Mouse (Mus musculus) gastrocnemius, adult 18-20 months (tissue): Measurements from ENCODE around the gene Mitd1. TPM values are rescaled to one million over a fixed set of nuclear protein-coding genes. Genes with fewer than 3 reads are reported as not detected.

Source experiments
- DNase-seq: peaks from one replicate; pipeline ENCODE4 v3.0.0; 2021; ENCODE audit warnings: low spot score
- long read RNA-seq, 2 experiments: library from polyadenylated mRNA; stranded (forward); transcript quantifications; one replicate each; pipeline ENCODE4 v2.0.0; 2021
- total RNA-seq, 2 experiments: library from RNA; stranded (reverse); gene quantifications; 2 replicates each; pipeline ENCODE4 v1.2.3; 2021

The Mitd1 gene
- 1 to 10 TPM in 1 of 2 experiments, under 1 TPM in 1; 0.71 to 1.4 TPM for total RNA-seq
- long read RNA-seq, experiment 1, partial matches to known transcripts: 0 of 1 reads
- long read RNA-seq, experiment 1, other reads (novel, unspliced or antisense): 1 of 1 reads
- long read RNA-seq, experiment 2, partial matches to known transcripts: 0 of 1 reads
- long read RNA-seq, experiment 2, other reads (novel, unspliced or antisense): 0 of 1 reads

DNA sequence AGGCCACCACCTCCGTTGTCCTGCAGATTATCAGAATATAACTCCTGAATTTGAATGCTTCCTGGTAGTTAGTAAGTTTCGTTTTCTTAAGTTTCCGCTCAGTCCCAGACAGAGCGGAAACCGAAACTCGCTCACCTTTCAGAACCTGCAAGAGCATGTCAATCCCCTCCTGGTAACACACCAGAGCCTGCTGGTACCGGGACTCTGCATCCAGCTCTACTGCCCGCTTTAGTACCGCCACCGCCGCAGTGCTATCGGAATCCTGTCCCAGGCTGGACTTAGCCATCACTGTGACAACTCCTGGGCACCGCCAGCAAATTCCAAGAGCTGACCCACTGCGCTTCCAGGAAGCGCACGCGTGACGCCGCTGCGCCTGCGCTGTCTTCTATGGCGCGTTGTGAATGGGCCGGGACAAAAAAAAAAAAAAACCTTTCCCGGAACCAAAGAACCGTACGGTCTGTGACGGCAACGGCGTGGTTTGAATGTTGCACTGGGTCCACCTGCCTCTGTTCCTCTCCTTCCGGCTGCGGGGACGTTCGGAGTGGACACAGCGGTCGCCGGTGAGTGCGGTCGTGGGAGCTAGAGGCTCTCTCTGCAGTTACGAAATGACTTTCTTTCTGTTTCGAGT lies at the start of gene Mitd1, which contains the start of gene Mrpl30:
Gene Mitd1 (minus strand): TSS at position 387 of the 628 bp plus-strand sequence.
Gene Mrpl30 (plus strand): TSS at position 453 of the 628 bp plus-strand sequence.
- peak; percentile 91 for DNase-seq

DNA sequence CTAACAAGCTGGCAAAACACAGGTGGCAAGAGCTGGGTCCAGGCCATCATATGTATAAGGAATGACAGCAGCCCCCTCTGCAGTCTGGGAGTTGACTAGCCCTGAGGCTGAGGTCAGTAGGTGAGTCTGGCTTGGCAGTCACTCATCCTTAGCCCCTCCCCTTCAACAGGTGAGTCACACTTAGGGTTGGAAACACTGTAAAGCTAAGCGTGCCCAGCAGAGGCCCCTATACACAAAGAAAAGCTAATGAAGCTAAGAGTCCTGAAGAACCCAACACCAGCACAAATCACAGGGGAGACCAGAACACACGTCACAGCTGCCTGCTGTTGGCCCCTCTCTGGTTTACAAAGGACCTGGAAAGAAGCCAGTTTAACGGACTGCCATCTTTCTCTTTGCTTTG lies 41.6 kb upstream of the Mitd1 start:
- no peak for DNase-seq

DNA sequence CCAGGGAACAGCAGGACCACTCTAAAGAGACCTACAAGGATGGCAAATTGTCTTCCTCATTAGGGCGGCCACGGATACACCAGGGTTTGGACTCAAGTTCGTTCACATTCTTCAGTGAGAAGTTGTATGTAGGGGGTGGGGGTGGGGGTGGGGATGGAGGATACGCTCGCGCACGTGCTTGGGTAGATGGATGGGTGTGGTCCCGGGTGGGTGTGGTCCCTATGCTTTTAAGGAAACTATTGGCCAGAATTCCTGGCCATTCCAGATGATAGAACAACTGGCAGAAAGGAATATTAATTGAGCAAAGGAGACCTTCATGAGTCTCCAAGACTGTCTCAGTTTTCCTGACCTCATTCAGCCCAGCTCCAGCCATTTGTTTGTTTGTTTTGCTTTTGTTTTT lies 35.8 kb upstream of the Mitd1 start:
- no peak for DNase-seq

- DNase-seq: no peak
These were observed 32.3 kb upstream of the Mitd1 start for GRCm38 (mm10) chr1:37922536-37922935.

DNA sequence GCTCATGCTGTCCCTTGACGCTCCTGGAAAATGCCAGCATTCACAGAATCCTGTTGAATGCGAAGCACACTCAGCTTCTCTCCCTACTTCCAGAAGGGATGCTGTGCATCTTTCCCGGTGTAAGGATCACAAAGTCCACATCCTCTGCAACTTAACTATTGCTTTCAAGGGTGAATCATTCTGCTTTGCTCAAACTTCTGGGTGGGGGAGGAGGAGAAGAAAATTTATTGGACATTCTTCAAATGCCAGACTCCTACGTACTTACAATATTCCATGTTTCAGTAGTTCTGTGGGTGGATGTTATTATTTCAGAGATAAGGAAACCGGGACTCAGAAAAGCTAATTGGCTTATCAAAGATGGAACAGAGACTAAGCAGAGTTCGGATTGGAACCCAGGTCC lies 27.9 kb upstream of the Mitd1 start:
- no peak for DNase-seq

GRCm38 (mm10) chr1:37917666-37918065 lies 27.5 kb upstream of the Mitd1 start:
- no peak for DNase-seq

DNA sequence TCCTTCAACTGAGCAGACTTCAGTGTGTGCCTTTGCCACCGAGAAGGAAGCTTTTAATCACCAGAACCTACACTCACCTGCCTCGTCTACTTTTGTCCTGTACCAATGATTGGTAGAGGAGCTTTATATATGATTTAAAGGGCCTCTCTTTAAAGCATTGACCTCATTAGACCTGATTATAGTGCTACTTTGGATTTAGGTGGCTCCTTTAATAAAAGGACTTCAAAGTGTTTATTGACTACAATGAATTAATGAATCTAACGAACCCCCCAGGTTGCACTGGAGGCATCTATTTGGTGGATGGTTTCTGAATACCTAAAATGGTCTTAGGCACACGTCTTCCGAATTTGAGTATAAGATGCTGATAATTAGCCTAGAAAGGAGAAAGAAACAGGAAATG lies 26.2 kb upstream of the Mitd1 start, which contains the start of gene Lyg2:
Gene Lyg2 (minus strand): TSS at position 101 of the 400 bp plus-strand sequence.
- no peak for DNase-seq

GRCm38 (mm10) chr1:37912751-37913150 lies 22.5 kb upstream of the Mitd1 start:
- DNase-seq: no peak

GRCm38 (mm10) chr1:37903178-37903577 lies 13.0 kb upstream of the Mitd1 start:
- no peak for DNase-seq

GRCm38 (mm10) chr1:37900288-37900687 lies 10.1 kb upstream of the Mitd1 start:
- no peak for DNase-seq

DNA sequence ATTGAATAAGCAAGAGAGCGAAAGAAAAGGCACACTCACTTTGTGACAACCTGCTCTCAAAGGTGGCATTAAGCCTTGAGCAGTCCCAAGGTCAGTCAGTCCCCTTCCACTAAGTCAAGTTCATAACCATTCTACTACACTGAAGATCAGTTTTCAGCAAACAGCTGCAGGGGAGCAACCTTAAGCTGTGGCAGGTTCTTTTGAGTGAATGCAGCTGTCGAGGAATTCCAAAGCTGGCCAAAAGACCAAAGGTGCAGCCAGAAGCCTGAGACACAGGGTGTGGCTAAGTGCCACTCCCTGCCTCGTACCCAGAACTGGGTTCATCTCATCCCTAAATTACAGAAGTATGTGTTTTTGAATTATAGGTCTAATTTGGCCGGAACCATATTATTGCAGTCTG lies 9.6 kb upstream of the Mitd1 start:
- no peak for DNase-seq

GRCm38 (mm10) chr1:37894606-37895005 lies 4.4 kb upstream of the Mitd1 start:
- DNase-seq: no peak

DNA sequence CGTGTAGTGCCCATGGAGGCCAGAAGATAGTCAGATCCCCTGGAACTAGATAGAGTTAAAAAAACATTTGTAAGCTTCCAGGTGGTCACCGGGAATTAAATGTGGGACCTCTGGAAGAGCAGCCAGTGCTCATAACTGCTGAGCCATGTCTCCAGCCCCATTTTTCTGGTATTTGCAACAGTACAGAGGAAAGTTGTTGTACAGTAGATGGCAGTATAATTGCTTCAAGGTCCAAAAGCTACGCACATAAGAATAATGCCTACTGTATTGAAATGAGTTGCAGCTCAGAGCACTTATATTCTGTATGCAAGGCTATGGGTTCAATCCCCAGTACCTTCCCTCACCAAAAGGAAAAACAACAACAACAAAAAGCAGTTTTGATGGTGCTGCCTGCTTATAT lies 1.2 kb upstream of the Mitd1 start:
- no peak for DNase-seq

DNA sequence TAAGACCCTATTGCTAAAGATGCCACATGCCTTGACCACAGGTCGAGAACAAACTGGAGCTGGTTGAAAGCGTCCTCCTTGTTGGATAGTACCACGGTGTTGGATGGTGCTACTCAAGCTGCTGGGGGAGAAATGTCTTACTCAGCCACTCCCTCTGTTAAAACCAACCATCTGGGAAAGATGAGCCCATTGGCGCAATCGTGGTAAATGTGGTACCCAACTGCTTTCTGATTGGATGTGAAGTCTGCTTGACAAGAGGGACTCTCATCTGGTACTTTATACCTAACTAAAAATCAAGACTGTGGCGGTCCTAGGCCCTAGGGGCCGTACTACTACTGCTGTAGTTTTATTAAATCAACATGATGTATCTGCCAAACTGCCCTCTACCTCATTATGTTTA lies 1.0 kb downstream of the Mitd1 start:
- no peak for DNase-seq

DNA sequence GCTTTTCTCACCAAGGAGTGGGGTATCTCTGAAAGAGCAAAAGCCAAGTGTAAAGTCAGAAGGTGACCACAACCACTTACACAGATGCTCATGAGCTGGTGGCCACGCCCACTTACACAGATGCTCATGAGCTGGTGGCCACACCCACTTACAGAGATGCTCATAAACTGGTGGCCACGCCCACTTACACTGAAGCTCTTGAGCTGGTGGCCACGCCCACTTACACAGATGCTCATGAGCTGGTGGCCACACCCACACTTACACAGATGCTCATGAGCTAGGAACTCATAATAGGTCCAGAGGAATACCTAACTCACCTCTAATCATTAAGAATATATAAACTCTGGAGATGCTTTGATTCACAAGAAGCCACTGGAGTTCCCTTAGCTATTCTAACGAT lies 5.8 kb downstream of the Mitd1 start:
- no peak for DNase-seq

GRCm38 (mm10) chr1:37883411-37883810 lies 6.8 kb downstream of the Mitd1 start:
- DNase-seq: no peak

- DNase-seq: no peak
These were observed 12.3 kb downstream of the Mitd1 start for GRCm38 (mm10) chr1:37877736-37878460.

- DNase-seq: no peak
These were observed 17.1 kb downstream of the Mitd1 start for GRCm38 (mm10) chr1:37873157-37873556.

DNA sequence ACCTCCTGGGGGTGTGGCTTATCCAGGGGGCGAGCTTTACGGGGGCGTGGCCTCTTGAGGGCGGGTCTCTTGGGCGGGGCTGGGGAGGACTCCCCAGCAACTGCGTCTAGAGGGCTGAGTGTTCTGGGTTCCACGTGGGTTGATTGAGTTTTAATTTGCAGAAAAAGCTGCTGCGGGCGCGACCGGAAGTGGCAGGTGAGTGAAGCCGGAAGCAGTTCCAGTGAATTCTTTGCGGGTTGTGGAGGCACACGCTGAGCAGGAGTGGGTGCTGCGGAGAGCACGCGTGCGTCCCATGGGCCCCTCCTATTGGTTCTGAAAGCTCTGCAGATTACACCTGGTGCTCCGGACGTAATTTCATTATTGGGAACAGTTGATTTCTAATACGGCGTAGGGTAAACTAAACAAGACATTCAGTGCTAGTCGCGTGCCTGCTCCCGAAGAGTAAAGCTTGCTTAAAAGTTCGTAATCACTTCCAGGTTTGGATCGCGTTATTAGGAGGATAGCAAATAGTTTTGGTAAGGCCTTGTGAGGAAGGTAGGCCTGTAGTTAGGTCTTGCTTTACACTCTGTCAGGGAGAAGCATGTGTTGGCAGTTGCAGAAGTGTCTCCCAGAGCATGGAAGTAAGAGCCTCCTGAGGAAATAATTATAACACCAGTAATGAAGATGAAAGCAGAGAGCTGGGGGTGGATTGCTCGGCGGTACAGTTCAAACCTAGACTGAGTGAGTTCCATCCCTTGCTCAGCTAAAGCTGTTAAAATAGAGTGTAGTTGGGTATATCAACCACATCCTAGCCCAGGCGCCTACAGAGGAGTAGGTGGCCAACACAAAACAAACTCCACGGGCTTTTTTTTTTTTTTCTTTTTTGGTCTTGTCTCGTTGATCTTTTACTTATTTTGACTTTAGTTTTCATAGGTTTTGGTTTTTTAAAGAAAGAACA lies 17.8 kb downstream of the Mitd1 start:
- peak; percentile 75 for DNase-seq

DNA sequence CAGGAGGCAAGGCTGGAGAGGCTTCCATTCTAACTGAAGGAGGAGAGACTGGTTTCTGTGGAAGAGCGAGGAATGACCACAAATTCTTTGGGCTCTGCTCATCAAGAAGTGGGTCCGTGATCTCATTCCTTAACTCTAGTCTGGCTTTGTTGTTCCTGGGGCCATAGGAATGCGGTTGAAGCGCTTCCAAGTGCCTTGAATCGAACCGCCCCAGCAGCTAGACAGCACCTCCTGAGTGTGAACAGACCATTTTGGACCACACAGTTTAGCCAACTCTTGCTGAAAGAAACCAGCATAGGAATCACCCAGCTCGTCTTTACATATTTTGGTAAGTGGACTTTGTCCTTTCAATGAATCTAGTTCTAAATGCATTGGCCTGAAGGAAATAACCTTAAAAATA lies 18.5 kb downstream of the Mitd1 start, which contains the start of gene Lipt1:
Gene Lipt1 (plus strand): TSS at position 35 of the 400 bp plus-strand sequence.
- DNase-seq: no peak

DNA sequence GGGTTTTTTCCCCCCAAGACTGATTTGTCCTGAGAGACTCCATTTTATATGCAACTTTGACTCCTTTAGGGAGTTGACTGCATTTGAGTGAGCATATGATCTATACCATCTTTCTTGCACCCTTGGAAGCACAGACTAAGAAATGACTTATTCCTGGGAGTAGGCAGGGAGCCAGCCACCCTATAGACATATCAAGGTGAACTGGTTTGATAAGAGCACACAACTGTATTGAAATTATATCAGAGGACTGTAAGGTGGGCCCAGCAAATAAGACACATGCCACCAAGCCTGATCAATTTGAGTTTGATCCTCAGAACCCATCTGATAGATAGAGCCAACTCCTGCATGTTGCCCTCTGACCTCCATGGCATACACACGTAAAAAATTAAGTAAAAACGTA lies 20.8 kb downstream of the Mitd1 start:
- DNase-seq: no peak
